Mouse (Mus musculus): ENCODE data around the gene Gm15737. TPM values are rescaled to one million over a fixed set of nuclear protein-coding genes. Genes with fewer than 3 reads are reported as not detected.

Gene Gm15737
- not detected for polyA plus RNA-seq (2012; fragmentation: generic; extraction: Trizol)

DNA sequence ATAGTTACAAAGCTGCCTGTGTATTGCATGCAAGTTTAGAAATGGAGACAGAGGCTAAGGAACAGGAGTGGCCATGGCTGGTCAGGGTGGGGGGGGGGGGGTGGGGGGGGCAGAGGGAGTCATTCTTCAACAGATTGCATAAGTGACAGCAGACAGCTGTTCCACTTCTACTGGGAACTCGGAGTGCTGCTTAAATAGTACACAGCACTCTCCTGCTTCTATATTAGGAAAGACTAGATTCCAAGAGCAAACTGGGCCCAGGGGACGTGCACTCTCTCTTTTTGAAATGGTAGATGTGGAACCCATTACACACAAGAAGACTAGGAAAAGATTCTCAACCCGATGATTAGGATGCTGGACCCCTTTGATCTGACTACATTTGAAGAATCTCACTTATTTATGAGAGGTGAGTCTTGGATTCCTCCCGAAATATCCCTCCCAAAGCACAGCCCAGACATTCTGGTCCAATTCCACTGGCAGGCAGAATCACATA lies at the start of gene Gm15737:
Gene Gm15737, plus strand, starts transcription at position 269 of the 493 bp plus-strand sequence.
- Histone ChIP-seq H3ac (ENCODE audit: control insufficient read depth, insufficient read length) (no peak within 1 kb of the TSS), H3K27me3 (ENCODE audit: control insufficient read depth, insufficient read depth, insufficient read length) (no peaks in the 10 kb centered on the region), H3K79me2 (ENCODE audit: control insufficient read depth, insufficient read depth) (no peaks in the 10 kb centered on the region), H3K4me3 (no peak within 1 kb of the TSS), H3K36me3 (ENCODE audit: control insufficient read depth, insufficient read depth) (no peaks in the 10 kb centered on the region), H3K4me2 (ENCODE audit: low read depth) (peak within 1 kb of the TSS; percentile 8)
- peak in 1 of 3 experiments; percentile 26 for TF ChIP-seq MYOD1 (IDR thresholded peaks at IDR 0.05; ENCODE audit: control insufficient read depth in 1 of 3, insufficient read length in 2 of 3, low read depth in 2 of 3)
- TF ChIP-seq REST (IDR thresholded peaks at IDR 0.05; ENCODE audit: insufficient read depth, insufficient read length): no peak

DNA sequence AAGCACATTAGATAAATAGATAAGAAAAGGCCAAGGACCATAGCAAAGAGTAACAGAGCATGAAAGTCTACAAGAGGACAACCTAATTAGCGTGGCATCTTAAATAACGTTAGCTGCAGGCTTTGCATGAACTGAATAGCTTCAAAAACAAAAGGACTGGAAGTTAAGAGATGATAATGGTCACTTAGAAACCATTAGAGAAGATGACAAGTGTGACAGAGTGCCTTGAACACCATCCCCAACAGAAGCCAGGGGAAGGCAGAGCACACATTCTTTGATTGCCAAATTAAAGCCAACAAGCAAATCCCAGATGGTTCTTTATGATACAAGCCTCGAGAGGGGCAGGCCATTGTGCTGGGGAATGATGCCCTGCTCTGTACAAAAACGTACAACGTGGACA lies 47.6 kb upstream of the Gm15737 start:
- no peaks in the 10 kb centered on the region for H3K36me3 ChIP-seq (ENCODE audit: control insufficient read depth, insufficient read depth)
- TF ChIP-seq REST (IDR thresholded peaks at IDR 0.05; ENCODE audit: insufficient read depth, insufficient read length): no peak
- TF ChIP-seq POLR2A (IDR thresholded peaks at IDR 0.05; ENCODE audit: insufficient read length, low read depth): no peak
- TF ChIP-seq SRF (IDR thresholded peaks at IDR 0.05; ENCODE audit: control insufficient read depth, insufficient read length, low read depth): no peak
- TF ChIP-seq MYOG (IDR thresholded peaks at IDR 0.05; ENCODE audit: control insufficient read depth in 1 of 3, insufficient read depth in 1 of 3, insufficient read length in 2 of 3, low read depth in 2 of 3): no peak
- TF ChIP-seq TCF3 (IDR thresholded peaks at IDR 0.05; ENCODE audit: insufficient read length, low read depth): no peak
- TF ChIP-seq TCF12 (IDR thresholded peaks at IDR 0.05; ENCODE audit: insufficient read depth, poor library complexity, severe bottlenecking): no peak
- no peak for TF ChIP-seq CEBPB (IDR thresholded peaks at IDR 0.05; ENCODE audit: insufficient read depth, poor library complexity, severe bottlenecking)
- no peak for TF ChIP-seq E2F4 (IDR thresholded peaks at IDR 0.05; ENCODE audit: insufficient read depth)
- TF ChIP-seq MAX (IDR thresholded peaks at IDR 0.05; ENCODE audit: low read depth): no peak
- no peak for TF ChIP-seq MYOD1 (IDR thresholded peaks at IDR 0.05; ENCODE audit: control insufficient read depth in 1 of 3, insufficient read length in 2 of 3, low read depth in 2 of 3)
- no peak for TF ChIP-seq POLR2AphosphoS2 (IDR thresholded peaks at IDR 0.05; ENCODE audit: insufficient read length, low read depth)
- TF ChIP-seq USF1 (IDR thresholded peaks at IDR 0.05; ENCODE audit: low read depth): no peak

DNA sequence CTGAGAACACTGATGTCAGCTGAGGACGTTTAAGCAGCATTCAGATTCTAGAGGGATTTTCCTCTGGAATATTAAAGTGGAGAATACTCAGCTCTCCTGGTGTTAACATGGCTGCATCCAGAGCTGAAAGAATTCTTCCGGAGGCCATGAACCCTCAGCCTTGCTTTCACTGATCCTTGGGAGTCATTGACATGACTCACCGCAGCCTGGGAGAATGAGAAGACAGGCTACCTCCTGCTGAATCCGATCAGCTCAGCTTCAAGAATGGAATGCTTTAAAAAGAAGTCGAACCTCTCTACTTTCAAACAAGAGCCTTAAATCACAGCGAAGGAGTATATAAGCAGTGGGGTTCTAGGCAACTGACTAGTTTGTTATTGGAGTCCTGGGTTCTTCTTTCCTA lies 47.2 kb upstream of the Gm15737 start:
- H3K79me2 ChIP-seq (ENCODE audit: control insufficient read depth, insufficient read depth): no peaks in the 10 kb centered on the region
- H3K4me2 ChIP-seq (ENCODE audit: low read depth): no peak overlapping the region
- H3K27me3 ChIP-seq (ENCODE audit: control insufficient read depth, insufficient read depth, insufficient read length): no peaks in the 10 kb centered on the region
- no peak for TF ChIP-seq SRF (IDR thresholded peaks at IDR 0.05; ENCODE audit: control insufficient read depth, insufficient read length, low read depth)
- TF ChIP-seq MYOG (IDR thresholded peaks at IDR 0.05; ENCODE audit: control insufficient read depth in 1 of 3, insufficient read depth in 1 of 3, insufficient read length in 2 of 3, low read depth in 2 of 3): no peak
- TF ChIP-seq CEBPB (IDR thresholded peaks at IDR 0.05; ENCODE audit: insufficient read depth, poor library complexity, severe bottlenecking): no peak
- no peak for TF ChIP-seq USF1 (IDR thresholded peaks at IDR 0.05; ENCODE audit: low read depth)
- TF ChIP-seq E2F4 (IDR thresholded peaks at IDR 0.05; ENCODE audit: insufficient read depth): no peak
- TF ChIP-seq TCF3 (IDR thresholded peaks at IDR 0.05; ENCODE audit: insufficient read length, low read depth): no peak
- TF ChIP-seq MYOD1 (IDR thresholded peaks at IDR 0.05; ENCODE audit: control insufficient read depth in 1 of 3, insufficient read length in 2 of 3, low read depth in 2 of 3): no peak
- TF ChIP-seq TCF12 (IDR thresholded peaks at IDR 0.05; ENCODE audit: insufficient read depth, poor library complexity, severe bottlenecking): no peak
- TF ChIP-seq POLR2A (IDR thresholded peaks at IDR 0.05; ENCODE audit: insufficient read length, low read depth): no peak
- TF ChIP-seq REST (IDR thresholded peaks at IDR 0.05; ENCODE audit: insufficient read depth, insufficient read length): no peak
- TF ChIP-seq MAX (IDR thresholded peaks at IDR 0.05; ENCODE audit: low read depth): no peak
- TF ChIP-seq POLR2AphosphoS2 (IDR thresholded peaks at IDR 0.05; ENCODE audit: insufficient read length, low read depth): no peak
- no peak overlapping the region for H3K4me3 ChIP-seq
- H3ac ChIP-seq (ENCODE audit: control insufficient read depth, insufficient read length): no peak overlapping the region
- H3K36me3 ChIP-seq (ENCODE audit: control insufficient read depth, insufficient read depth): no peaks in the 10 kb centered on the region

More for the DNA sequence above, 47.6 kb upstream of the Gm15737 start:
- no peaks in the 10 kb centered on the region for H3K79me2 ChIP-seq (ENCODE audit: control insufficient read depth, insufficient read depth)
- H3ac ChIP-seq (ENCODE audit: control insufficient read depth, insufficient read length): no peak overlapping the region
- no peak overlapping the region for H3K4me2 ChIP-seq (ENCODE audit: low read depth)
- H3K4me3 ChIP-seq: no peak overlapping the region
- H3K27me3 ChIP-seq (ENCODE audit: control insufficient read depth, insufficient read depth, insufficient read length): no peaks in the 10 kb centered on the region

DNA sequence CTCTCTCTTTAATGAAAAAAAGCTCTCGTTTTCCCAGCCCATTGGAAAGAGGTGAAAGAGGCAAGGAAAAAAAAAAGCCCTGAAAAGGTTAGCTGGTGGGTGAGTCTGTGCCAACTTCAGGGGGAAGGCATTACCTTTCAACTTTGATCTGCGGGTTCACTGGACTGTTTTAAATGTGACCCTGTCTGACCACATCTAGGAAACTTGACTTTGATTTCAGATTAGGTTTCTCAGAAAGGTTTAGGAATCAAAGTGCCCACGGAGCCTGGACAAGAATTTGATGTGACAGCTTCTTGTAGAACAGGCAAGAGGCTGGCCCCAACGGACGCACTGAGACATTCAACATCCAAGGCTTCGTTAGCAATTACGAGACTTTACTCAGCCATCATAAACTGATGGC lies 45.2 kb upstream of the Gm15737 start:
- TF ChIP-seq USF1 (IDR thresholded peaks at IDR 0.05; ENCODE audit: low read depth): no peak
- TF ChIP-seq TCF3 (IDR thresholded peaks at IDR 0.05; ENCODE audit: insufficient read length, low read depth): no peak
- no peak for TF ChIP-seq REST (IDR thresholded peaks at IDR 0.05; ENCODE audit: insufficient read depth, insufficient read length)
- no peak for TF ChIP-seq POLR2A (IDR thresholded peaks at IDR 0.05; ENCODE audit: insufficient read length, low read depth)
- no peak for TF ChIP-seq CEBPB (IDR thresholded peaks at IDR 0.05; ENCODE audit: insufficient read depth, poor library complexity, severe bottlenecking)
- TF ChIP-seq MAX (IDR thresholded peaks at IDR 0.05; ENCODE audit: low read depth): no peak
- no peak for TF ChIP-seq E2F4 (IDR thresholded peaks at IDR 0.05; ENCODE audit: insufficient read depth)
- no peak for TF ChIP-seq SRF (IDR thresholded peaks at IDR 0.05; ENCODE audit: control insufficient read depth, insufficient read length, low read depth)
- TF ChIP-seq TCF12 (IDR thresholded peaks at IDR 0.05; ENCODE audit: insufficient read depth, poor library complexity, severe bottlenecking): no peak
- no peak for TF ChIP-seq MYOD1 (IDR thresholded peaks at IDR 0.05; ENCODE audit: control insufficient read depth in 1 of 3, insufficient read length in 2 of 3, low read depth in 2 of 3)
- no peak for TF ChIP-seq MYOG (IDR thresholded peaks at IDR 0.05; ENCODE audit: control insufficient read depth in 1 of 3, insufficient read depth in 1 of 3, insufficient read length in 2 of 3, low read depth in 2 of 3)
- no peak for TF ChIP-seq POLR2AphosphoS2 (IDR thresholded peaks at IDR 0.05; ENCODE audit: insufficient read length, low read depth)
- H3K79me2 ChIP-seq (ENCODE audit: control insufficient read depth, insufficient read depth): no peaks in the 10 kb centered on the region
- H3K36me3 ChIP-seq (ENCODE audit: control insufficient read depth, insufficient read depth): no peaks in the 10 kb centered on the region
- H3K27me3 ChIP-seq (ENCODE audit: control insufficient read depth, insufficient read depth, insufficient read length): no peaks in the 10 kb centered on the region
- no peak overlapping the region for H3K4me3 ChIP-seq
- no peak overlapping the region for H3K4me2 ChIP-seq (ENCODE audit: low read depth)
- no peak overlapping the region for H3ac ChIP-seq (ENCODE audit: control insufficient read depth, insufficient read length)

DNA sequence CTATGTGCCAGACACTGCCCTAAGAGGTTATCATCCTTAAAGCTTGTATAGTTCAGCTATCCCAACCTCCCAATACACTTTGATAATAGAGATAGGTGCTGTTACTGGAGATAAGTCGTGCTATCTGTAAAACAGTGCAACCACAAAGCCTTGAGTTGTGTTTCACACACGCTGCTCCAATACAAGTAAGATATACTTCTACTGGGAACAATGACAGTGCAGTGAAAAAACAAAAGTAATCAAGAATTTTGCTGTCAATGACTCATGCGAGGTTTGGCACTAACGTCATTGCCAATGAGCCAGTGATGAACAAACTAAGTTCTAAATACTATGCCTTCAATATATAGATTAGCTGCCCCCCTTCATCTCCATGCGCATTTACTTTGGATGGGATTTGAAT lies 42.6 kb upstream of the Gm15737 start:
- H3ac ChIP-seq (ENCODE audit: control insufficient read depth, insufficient read length): no peak overlapping the region
- no peak overlapping the region for H3K4me3 ChIP-seq
- H3K36me3 ChIP-seq (ENCODE audit: control insufficient read depth, insufficient read depth): no peaks in the 10 kb centered on the region
- no peak for TF ChIP-seq E2F4 (IDR thresholded peaks at IDR 0.05; ENCODE audit: insufficient read depth)
- no peak for TF ChIP-seq MYOD1 (IDR thresholded peaks at IDR 0.05; ENCODE audit: control insufficient read depth in 1 of 3, insufficient read length in 2 of 3, low read depth in 2 of 3)
- no peak for TF ChIP-seq CEBPB (IDR thresholded peaks at IDR 0.05; ENCODE audit: insufficient read depth, poor library complexity, severe bottlenecking)
- TF ChIP-seq POLR2AphosphoS2 (IDR thresholded peaks at IDR 0.05; ENCODE audit: insufficient read length, low read depth): no peak
- no peak for TF ChIP-seq REST (IDR thresholded peaks at IDR 0.05; ENCODE audit: insufficient read depth, insufficient read length)
- TF ChIP-seq TCF3 (IDR thresholded peaks at IDR 0.05; ENCODE audit: insufficient read length, low read depth): no peak
- H3K27me3 ChIP-seq (ENCODE audit: control insufficient read depth, insufficient read depth, insufficient read length): no peaks in the 10 kb centered on the region
- no peak overlapping the region for H3K4me2 ChIP-seq (ENCODE audit: low read depth)
- no peaks in the 10 kb centered on the region for H3K79me2 ChIP-seq (ENCODE audit: control insufficient read depth, insufficient read depth)

Measured in myocyte (in vitro differentiated cells).